Mouse (Mus musculus) midbrain, embryonic 16.5 days (tissue): Measurements from ENCODE around the gene Dennd6b. TPM values are rescaled to one million over a fixed set of nuclear protein-coding genes. Genes with fewer than 3 reads are reported as not detected.

Experiments
- ATAC-seq: fragments of 200-750 bp; cut with Nextera tagmentation; 2 replicates; pipeline ENCODE4 v1.8.0; 2017; ENCODE audit warnings: moderate TSS enrichment
- H3K27ac ChIP-seq: fragments of 300-500 bp; sonication (generic); 2 replicates; pipeline ENCODE4 v1.5.1; 2014; ENCODE audit warnings: mild to moderate bottlenecking, low read length, mixed read lengths
- H3K27me3 ChIP-seq: fragments of 300-500 bp; sonication (generic); 2 replicates; pipeline ENCODE4 v1.6.1; 2014; ENCODE audit warnings: low read depth, low read length, mixed read lengths; ENCODE audit not compliant: control insufficient read depth, insufficient read depth
- H3K36me3 ChIP-seq: fragments of 300-500 bp; sonication (generic); 2 replicates; pipeline ENCODE4 v1.6.1; 2014; ENCODE audit warnings: mild to moderate bottlenecking, low read length, moderate library complexity, mixed read lengths; ENCODE audit not compliant: control insufficient read depth, insufficient read depth
- H3K4me1 ChIP-seq: fragments of 300-500 bp; sonication (generic); 2 replicates; pipeline ENCODE4 v1.6.1; 2014; ENCODE audit warnings: mild to moderate bottlenecking, low read length, mixed read lengths; ENCODE audit not compliant: control insufficient read depth, insufficient read depth
- H3K4me2 ChIP-seq: fragments of 300-500 bp; sonication (generic); 2 replicates; pipeline ENCODE4 v1.6.1; 2014; ENCODE audit warnings: mild to moderate bottlenecking, low read length, mixed read lengths
- H3K4me3 ChIP-seq: fragments of 300-500 bp; sonication (generic); 2 replicates; pipeline ENCODE4 v1.5.1; 2014; ENCODE audit warnings: low read depth, mild to moderate bottlenecking, low read length, moderate library complexity, mixed read lengths
- H3K9ac ChIP-seq: fragments of 300-500 bp; sonication (generic); 2 replicates; pipeline ENCODE4 v1.6.1; 2014; ENCODE audit warnings: low read depth, low read length, mixed read lengths
- H3K9me3 ChIP-seq: fragments of 300-500 bp; sonication (generic); replicated peaks from 2 replicates; pipeline ENCODE4 v1.6.1; 2014; ENCODE audit warnings: mild to moderate bottlenecking, low read length, mixed read lengths; ENCODE audit not compliant: control insufficient read depth, poor library complexity, severe bottlenecking
- WGBS: fragments of 180-500 bp; shearing (Covaris S2); extraction: QIAGEN DNeasy Blood & Tissue Kit; methylation state at CpG from one replicate; pipeline ENCODE4 v1.1.7; 2014; 5-methylcytosine and 5-hydroxymethylcytosine counted together
- polyA plus RNA-seq: library from polyadenylated mRNA; unstranded; fragments of >200 nt; fragmentation: Nextera tagmentation; extraction: Ambion mirVana; gene quantifications from 2 replicates; pipeline ENCODE4 v1.2.1, GENCODE M21; 2015

Gene Dennd6b
- polyA plus RNA-seq, 1 experiment from 2014 or later, result 124 TPM

DNA sequence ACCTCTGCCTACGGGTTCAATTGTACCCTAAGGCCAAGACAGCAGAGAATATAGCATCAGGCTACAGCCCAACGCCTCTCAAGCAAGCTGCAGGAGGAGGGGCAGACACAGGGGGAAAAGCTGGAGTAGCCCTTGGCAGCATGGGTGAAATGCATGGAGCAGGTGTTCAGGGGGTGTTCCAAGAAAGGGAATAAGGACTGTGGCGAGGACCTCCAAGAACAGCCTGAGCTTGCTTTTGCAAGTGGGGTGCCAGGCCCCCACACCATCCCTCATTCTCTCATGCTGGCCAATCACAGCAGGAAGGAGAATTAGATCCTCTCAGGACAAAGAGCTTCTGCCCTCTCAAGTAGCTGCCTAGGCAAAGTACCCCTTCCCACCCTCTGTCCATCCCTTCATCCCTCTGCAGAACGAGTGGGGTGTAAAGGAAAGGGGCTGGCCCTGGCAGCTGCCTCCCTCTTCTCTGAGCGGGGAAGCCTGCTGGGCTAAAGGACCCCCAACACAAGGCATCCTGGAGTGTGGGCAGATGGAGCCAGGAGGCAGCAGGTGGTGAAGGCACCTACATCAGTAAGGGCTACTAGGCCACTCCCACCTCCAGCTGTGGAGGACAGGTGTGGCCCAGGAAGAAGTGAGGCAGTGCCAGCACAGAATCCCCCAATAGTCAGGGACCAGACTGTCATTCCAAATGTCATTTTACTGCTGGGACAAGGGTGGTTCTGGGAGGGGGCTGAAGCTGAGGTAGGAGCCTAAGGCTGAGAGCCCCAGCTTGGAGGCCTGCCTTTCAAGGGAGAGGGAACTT is 12.0 kb downstream of the Dennd6b start:
- H3K36me3 ChIP-seq, result peaks cover 22% of the 10 kb centered on the region
- ATAC-seq, result no peak
- no peaks in the 10 kb centered on the region for H3K27me3 ChIP-seq
- H3K9ac ChIP-seq, result no peak overlapping the region
- H3K4me3 ChIP-seq, result no peak overlapping the region
- no peak overlapping the region for H3K27ac ChIP-seq
- H3K9me3 ChIP-seq, result no peaks in the 10 kb centered on the region
- 27% methylated on average over 5 of the region's 5 CpGs for WGBS
- no peak overlapping the region for H3K4me2 ChIP-seq
- H3K4me1 ChIP-seq, result peaks cover 11% of the 10 kb centered on the region

DNA sequence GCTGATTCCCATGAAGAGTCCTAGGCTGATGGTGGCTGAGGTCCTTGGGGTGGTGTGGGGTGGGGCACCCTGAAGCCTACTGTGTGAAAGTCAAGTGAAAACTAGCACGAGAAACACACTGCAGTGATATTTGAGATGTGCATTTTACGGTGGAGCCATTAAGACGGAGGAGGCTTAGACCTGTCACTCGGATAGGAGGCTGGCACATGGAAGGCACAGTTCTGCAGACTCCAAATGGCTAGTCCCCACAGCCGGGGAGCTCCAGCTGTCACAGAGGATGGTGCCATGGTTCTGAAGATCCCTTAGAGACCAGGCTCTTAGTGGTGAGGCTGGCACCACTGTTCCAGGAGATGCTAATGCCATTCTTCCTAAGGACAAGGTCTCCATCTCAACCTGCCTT is 13.5 kb downstream of the Dennd6b start:
- no peak overlapping the region for H3K4me3 ChIP-seq
- no peaks in the 10 kb centered on the region for H3K27me3 ChIP-seq
- peaks cover 13% of the 10 kb centered on the region for H3K36me3 ChIP-seq
- H3K4me2 ChIP-seq, result no peak overlapping the region
- 74% methylated on average over 5 of the region's 5 CpGs for WGBS
- H3K4me1 ChIP-seq, result peaks cover 26% of the 10 kb centered on the region
- peak overlapping the region; percentile 32; the same call in 1 of the 2 replicates for H3K27ac ChIP-seq
- no peak for ATAC-seq
- no peak overlapping the region for H3K9ac ChIP-seq
- H3K9me3 ChIP-seq, result no peaks in the 10 kb centered on the region

DNA sequence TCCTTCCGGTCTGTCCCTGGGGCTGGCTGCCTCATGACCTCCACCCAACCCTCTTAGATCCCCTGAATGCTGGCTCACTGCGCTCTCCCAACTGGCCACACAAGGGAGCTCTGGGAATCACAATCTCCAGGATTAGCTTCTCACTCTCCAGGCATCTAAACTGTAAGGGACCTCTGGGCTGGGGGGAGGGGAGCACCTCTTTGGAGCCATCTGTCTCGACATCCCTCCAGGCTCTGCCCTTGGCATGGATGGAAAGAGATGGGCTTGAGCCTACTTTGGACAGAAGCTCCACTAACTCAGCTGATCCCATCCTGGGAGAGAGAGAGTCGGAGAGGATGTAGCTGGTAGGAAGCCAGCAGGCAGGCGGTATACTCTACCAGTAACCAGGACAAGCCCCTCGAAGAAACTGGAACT is 14.0 kb downstream of the Dennd6b start:
- H3K4me2 ChIP-seq, result no peak overlapping the region
- H3K36me3 ChIP-seq, result peaks cover 13% of the 10 kb centered on the region
- no peaks in the 10 kb centered on the region for H3K9me3 ChIP-seq
- 33% methylated on average over 6 of the region's 6 CpGs for WGBS
- peak overlapping the region; percentile 32 for H3K27ac ChIP-seq
- H3K9ac ChIP-seq, result no peak overlapping the region
- peaks cover 31% of the 10 kb centered on the region for H3K4me1 ChIP-seq
- H3K27me3 ChIP-seq, result no peaks in the 10 kb centered on the region
- no peak overlapping the region for H3K4me3 ChIP-seq
- no peak for ATAC-seq

DNA sequence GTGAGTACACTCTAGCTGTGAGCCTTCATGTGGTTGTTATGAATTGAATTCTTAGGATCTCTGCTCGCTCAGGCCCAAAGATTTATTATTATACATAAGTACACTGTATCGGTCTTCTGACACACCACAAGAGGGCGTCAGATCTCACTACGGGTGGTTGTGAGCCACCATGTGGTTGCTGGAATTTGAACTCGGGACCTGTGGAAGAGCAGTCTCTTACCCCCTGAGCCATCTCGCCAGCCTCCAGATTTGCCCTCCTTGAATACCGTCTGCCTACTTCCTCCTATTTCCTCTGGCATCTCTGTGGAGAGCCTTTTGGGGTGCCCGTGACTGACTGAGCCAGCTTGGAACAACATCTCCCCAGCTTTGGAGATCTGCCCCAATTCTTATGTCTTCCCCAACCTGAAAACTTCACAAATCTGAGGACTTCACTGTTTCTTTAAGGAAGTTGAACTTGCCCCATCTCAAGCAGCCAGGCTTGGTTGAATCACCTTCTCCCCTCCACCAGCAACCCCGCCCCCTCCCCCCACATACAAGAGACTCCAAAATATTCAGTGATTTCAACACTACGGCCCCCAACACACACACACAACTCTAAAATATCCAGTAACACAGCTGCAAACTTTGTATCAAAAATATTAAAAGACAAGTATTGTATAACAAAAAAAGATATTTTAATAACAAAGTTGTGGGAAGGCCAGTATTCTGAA is 14.6 kb downstream of the Dennd6b start:
- H3K27me3 ChIP-seq, result no peaks in the 10 kb centered on the region
- WGBS, result 82% methylated on average over 10 of the region's 10 CpGs
- H3K9me3 ChIP-seq, result no peaks in the 10 kb centered on the region
- H3K4me1 ChIP-seq, result peaks cover 38% of the 10 kb centered on the region
- peak overlapping the region; percentile 77; the same call in 1 of the 2 replicates for H3K4me3 ChIP-seq
- H3K4me2 ChIP-seq, result peak overlapping the region; percentile 97
- ATAC-seq, result no peak
- H3K27ac ChIP-seq, result peak overlapping the region; percentile 85
- peaks cover 11% of the 10 kb centered on the region for H3K36me3 ChIP-seq
- no peak overlapping the region for H3K9ac ChIP-seq

DNA sequence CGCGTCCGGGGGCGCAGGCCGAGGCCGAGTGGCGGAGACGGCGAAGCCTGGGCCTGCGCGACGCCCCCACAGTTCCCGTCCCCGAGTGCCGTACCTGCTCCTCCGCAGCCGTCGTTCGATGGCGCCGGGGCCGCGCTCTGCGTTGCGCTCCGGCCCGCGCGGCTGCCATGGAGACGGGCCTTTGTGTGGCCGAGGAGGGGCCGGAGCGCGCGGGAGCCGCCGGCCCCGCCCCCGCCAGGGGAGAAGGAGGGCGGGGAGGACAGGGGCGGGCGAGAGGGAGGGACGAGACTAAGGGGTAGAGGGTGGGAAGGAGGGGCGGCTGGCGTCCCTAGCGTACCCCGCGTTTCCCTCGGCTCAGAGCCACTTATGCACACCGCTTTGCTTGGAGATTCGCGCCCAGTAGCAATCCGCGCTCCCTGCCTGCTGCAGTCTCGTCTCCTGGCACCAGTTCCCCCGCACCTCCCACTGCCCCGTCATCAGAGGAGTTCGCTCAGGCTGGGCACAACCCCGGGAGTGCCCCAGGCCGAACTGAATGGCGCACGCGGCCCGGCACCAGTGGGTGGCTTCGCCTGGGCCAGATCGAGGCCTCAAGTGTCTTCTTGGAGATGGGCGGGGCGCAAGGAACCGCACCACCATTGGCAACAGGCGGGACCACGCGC is 15.6 kb downstream of the Dennd6b start, which contains the start of gene Plxnb2:
Gene Plxnb2 (minus strand): TSS at position 218 of the 659 bp plus-strand sequence.
- no peaks in the 10 kb centered on the region for H3K9me3 ChIP-seq
- peak within 1 kb of the TSS; percentile 85 for H3K27ac ChIP-seq
- peak within 1 kb of the TSS; percentile 77 for H3K4me3 ChIP-seq
- peak within 1 kb of the TSS; percentile 94 for H3K9ac ChIP-seq
- H3K4me1 ChIP-seq, result peaks cover 46% of the 10 kb centered on the region
- under 1% methylated on average over 49 of the region's 72 CpGs for WGBS
- H3K36me3 ChIP-seq, result peaks cover 2% of the 10 kb centered on the region; the same call in 1 of the 2 replicates
- peak; percentile 91 for ATAC-seq
- no peaks in the 10 kb centered on the region for H3K27me3 ChIP-seq
- H3K4me2 ChIP-seq, result peak within 1 kb of the TSS; percentile 97

DNA sequence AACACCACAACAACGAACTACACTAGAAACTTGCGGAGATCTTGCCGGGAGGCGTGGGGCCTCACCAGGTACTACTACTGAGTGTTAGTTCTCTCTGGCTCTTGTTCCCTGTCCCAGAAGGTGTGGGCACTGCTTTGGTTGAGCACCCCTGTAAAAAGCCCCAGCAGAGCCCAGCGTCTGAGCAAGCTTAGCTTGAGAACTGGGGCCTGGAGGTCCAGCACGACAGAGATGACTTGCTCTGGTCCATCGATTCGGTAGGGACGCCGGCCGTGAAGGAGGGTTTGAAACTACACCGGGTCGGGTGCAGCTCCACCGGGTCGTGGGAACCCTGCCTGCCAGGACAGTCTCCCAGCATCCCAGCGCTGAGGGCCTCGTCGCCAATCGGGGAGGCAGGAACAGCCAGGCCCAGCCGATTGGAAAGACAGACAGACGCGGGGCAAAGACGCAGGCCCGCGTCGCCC is 16.2 kb downstream of the Dennd6b start:
- H3K27me3 ChIP-seq, result no peaks in the 10 kb centered on the region
- peak overlapping the region; percentile 97 for H3K4me2 ChIP-seq
- under 1% methylated on average over 26 of the region's 26 CpGs for WGBS
- peak overlapping the region; percentile 77 for H3K4me3 ChIP-seq
- no peaks in the 10 kb centered on the region for H3K9me3 ChIP-seq
- peaks cover 48% of the 10 kb centered on the region for H3K4me1 ChIP-seq
- ATAC-seq, result peak; percentile 21
- no peaks in the 10 kb centered on the region for H3K36me3 ChIP-seq
- peak overlapping the region; percentile 94 for H3K9ac ChIP-seq
- H3K27ac ChIP-seq, result peak overlapping the region; percentile 85

DNA sequence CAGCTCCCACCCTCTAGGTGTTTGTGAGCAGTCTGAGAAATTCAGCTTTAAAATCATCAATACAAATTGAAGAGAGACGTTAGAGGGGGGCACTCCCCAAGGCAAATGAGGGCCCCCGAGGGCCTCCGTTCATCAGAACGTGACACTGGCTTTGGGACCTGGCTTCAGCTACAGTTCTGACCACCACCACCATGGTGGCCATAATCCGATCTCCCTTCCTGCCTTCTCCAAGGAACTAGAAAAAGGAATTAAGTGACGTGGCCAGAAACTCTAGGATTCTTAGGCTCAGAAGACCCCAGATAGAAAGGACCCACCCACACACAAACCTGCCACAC is 16.7 kb downstream of the Dennd6b start:
- Histone ChIP-seq H3K36me3 (no peaks in the 10 kb centered on the region), H3K9me3 (no peaks in the 10 kb centered on the region), H3K27ac (peak overlapping the region; percentile 85), H3K4me1 (peaks cover 53% of the 10 kb centered on the region), H3K4me3 (peak overlapping the region; percentile 77), H3K27me3 (no peaks in the 10 kb centered on the region), H3K9ac (peak overlapping the region; percentile 94), H3K4me2 (peak overlapping the region; percentile 97)
- ATAC-seq, result no peak
- WGBS, result 2% methylated on average over 6 of the region's 6 CpGs

DNA sequence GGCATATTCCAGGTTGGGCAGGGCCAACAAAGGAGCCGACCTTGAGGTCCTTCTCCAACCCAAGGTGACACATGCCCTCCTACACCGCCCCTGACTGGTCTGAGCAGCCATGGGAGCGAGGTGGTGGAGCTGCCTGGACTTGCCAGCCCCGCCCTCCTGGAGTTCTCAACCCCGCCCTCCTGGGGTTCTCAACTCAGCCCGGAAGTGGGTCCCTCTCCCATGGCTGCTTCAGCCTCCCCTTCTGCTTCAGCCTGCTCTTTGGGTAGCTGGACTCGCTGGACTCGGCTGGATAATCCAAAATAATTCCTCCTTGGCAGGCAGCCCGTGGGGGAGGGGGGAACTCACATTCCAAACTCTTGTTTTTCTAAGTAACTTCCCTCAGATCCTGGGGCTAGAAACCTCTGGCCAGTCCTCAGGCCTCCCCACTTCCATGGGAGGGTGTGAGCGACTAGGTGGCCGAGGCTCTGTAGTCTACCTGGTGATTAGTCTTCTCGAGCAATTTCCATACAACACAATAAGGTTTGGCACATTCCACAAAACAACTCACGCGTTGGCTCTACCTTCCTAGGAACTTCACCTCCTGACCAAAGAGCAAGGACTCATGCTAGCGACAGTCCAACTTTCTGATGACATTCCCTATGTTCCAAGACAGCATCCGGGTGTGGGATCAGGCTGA is 17.2 kb downstream of the Dennd6b start:
- Histone ChIP-seq H3K9me3 (no peaks in the 10 kb centered on the region), H3K9ac (peak overlapping the region; percentile 94), H3K4me1 (peaks cover 58% of the 10 kb centered on the region), H3K27me3 (no peaks in the 10 kb centered on the region), H3K4me2 (peak overlapping the region; percentile 97), H3K27ac (peak overlapping the region; percentile 85), H3K36me3 (no peaks in the 10 kb centered on the region), H3K4me3 (peak overlapping the region; percentile 77)
- no peak for ATAC-seq
- WGBS, result 1% methylated on average over 15 of the region's 16 CpGs
